Mouse (Mus musculus): ENCODE results near the gene Fitm2.

Fitm2 gene

DNA sequence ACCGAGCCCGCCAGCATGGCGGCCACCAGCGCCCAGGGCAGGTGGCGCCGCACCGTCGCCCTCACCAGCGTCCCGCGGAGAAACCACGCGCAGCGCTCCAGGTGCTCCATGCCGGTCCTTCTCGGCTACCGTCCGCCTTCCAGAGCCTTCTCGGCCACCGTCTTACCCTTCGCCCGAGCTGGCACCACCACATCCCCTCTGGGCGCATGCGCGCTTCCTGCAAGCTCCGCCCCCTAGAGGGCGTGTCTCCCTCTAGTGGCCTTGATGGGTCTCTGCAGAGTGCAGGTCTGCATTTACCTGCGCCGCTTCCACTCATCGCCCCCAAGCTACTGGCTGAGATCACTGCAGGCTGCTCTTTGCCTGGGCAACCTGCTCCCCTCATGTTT lies at the start of gene Fitm2:
Gene Fitm2 (minus strand): TSS at position 164 of the 386 bp plus-strand sequence.
- DNase-seq (ENCODE audit: low spot score), result peak; percentile 89

DNA sequence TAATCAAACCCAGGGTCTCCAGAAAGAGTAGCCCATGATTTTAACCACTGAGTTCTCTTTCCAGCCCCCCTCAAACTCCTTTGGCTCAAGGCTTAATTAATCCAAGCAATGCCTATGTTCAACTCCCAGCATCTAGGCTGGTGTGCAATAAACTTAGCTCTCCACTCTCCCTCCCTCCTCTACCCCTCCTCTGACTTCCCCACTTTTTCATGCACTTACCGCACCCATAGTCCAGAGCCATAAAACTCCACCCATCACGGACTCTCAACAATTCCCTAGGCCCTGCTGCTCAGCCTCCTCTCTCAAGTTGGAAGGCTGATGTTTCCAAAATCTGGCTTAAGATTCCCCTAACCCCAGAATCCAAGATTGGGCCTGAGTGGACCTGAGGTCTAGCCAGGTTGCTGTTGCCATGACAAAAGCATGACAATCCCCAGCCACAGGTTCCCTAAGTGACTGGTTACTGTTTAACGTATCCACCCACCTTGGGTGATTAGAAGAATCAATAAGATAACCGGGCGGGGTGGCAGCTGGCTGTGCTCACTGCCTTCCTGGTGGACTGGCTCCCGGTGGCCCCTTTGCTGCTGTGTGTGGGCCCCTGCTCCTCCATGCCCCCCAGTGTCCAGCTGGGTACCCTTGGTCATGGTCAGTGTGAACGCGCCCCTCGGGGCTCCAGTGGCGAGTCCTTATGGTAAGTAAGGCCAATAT lies 34.0 kb upstream of the Fitm2 start, which contains the start of gene Hnf4a:
Gene Hnf4a (plus strand): TSS at position 509 of the 705 bp plus-strand sequence.
- DNase-seq (ENCODE audit: low spot score), result no peak

DNA sequence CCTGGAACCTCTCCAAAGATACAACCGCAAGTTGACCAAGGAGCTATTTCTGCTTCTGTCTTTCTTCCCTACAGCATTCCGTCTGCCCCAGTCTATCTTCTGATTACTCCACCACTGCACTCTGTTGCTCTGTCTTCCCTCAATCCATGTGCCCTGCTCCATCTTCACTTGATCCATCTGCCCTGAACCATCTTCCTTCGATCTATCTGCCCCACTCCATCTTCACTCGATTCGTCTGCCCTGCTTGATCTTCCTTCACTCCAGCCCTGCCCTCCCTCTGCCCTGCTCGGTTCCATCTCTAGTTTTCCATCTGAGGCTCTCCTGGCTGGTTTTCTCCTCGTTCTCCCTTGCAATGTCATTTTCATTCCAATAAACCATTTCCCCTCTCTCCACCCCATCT lies 30.8 kb upstream of the Fitm2 start:
- DNase-seq (ENCODE audit: low spot score), result no peak

DNA sequence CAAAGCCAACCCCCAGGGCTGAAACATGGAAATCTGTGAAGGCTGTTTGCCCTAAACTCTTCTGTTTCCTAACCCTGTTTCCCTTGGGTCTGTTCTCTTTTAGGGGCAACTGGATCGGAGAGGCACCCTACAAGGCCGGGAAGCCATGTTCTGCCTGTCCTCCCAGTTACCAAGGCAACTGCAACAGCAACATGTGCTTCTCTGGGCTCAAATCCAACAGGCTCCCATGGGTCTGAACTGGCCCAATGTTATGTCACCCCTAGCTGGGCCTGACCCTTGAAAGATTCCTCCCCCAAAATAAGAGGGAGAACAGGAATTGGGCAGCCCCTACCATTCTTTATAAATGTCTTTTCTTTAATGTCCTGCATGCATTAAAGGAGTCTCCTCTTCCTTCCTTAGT lies 29.8 kb upstream of the Fitm2 start:
- DNase-seq (ENCODE audit: low spot score), result no peak

DNA sequence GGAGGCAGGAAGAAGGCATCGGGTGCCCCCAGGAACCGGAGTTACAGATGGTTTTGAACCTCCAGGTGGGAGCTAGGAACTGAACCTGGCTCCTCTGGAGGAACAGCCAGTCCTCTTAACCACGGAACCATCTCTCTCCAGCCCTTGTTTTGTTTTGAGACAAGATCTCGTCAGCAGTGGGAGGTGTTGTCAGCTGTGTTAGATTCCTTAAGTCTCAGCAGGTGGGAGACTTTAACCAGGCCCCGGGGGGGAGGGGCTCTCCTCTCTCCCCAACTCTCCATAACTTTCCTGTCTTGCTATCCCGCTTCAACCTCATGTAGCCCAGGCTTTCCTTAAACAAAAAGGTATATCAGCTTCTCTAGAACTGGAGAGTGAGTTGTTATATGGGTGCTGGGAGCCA lies 22.0 kb upstream of the Fitm2 start:
- no peak for DNase-seq (ENCODE audit: low spot score)

DNA sequence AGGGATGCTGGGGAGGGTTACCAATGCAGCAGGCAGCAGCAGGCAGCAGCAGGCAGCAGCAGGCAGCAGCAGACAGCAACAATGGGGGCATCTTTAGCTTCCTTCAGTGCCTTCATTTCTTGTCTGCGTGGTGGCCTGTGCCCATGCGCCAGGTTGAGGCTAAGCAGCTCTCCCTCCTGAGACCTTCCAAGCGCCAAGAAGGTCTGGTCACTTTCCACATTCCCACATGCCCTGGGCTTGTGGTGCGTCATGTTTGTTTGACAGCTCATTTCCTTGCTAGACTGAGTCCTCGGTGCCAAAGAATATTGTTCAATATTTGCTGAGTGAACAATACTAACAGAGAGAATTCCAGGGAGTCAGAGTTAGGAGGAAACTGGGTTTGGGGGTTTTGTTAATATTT lies 21.5 kb upstream of the Fitm2 start:
- no peak for DNase-seq (ENCODE audit: low spot score)

DNA sequence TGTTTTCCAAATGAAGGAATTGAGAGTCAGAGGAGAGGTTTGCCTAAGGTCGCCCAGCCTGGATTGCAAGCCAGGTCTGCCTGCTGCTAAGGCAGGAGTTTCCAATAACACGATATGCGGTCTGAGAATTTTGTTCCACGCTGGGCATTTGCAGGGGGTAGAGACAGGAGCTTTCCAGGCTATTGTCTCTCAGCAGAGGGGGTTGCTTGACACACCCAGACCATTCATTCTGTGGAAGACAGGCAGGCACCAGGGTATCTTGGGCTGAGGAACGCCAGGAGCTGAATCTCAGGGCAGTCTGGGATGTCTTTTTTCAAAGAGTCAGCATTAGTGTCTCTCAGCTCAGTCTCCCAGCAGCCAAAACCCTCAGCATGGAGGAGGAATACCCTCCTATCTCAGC lies 20.6 kb upstream of the Fitm2 start:
- no peak for DNase-seq (ENCODE audit: low spot score)

DNA sequence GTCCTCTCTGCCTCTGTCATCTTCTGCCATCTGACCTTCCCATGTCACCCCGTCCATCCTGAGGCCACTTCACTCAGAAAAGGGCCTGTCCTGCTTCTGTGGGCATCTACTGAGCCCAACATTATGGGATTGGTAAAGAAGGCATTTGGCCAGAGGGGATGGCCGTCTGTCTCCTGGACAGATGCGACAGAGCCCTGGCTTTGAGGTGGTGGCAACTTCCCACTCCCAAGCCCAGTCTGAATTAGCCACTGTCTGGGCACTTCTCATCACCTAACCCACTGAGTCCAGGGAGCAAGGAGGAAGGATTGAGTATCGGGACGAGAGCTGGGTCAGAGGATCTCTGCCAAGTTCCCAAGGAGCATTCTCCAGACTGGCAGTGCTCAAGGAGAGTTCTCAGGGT lies 19.6 kb upstream of the Fitm2 start, which contains the start of gene R3hdml:
Gene R3hdml (plus strand): TSS at position 301 of the 400 bp plus-strand sequence.
- DNase-seq (ENCODE audit: low spot score), result no peak

DNA sequence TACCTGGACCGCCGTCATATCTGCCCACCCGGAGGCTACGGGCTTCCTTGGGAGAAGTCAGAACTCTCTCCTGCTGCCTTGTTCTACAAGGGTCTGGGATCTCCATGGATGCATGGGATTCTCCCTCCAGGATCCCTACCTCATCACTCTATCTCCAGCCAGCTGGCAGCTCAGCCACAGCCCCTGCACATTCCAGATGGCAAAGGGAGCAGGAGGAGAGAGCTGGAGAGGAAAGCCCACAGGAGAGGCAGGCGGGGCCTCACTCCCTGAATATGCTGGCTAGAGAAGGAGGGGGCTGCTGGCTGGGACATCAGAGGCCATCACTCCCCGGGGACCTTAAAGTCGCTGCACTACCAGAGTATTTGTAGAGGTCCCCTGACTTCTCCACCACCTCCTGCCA lies 18.9 kb upstream of the Fitm2 start:
- DNase-seq (ENCODE audit: low spot score), result no peak

DNA sequence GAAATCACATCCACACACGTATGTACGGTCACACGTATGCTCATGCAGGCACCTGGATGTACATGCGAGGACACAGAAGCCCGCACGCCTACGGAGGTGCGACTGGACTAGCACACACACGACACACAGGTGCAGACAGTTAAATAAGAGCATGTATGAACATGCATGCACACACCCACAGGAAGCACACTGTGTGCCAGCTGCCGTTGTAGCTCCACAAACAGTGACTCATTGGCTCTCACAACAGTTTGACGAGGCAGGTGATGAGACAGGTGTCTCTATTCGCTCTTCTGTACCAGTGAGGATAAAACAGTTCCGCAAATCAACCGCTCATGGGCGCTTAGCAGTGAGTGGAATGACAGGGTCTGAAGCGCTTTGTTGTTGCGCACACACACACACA lies 18.2 kb upstream of the Fitm2 start:
- DNase-seq (ENCODE audit: low spot score), result no peak

DNA sequence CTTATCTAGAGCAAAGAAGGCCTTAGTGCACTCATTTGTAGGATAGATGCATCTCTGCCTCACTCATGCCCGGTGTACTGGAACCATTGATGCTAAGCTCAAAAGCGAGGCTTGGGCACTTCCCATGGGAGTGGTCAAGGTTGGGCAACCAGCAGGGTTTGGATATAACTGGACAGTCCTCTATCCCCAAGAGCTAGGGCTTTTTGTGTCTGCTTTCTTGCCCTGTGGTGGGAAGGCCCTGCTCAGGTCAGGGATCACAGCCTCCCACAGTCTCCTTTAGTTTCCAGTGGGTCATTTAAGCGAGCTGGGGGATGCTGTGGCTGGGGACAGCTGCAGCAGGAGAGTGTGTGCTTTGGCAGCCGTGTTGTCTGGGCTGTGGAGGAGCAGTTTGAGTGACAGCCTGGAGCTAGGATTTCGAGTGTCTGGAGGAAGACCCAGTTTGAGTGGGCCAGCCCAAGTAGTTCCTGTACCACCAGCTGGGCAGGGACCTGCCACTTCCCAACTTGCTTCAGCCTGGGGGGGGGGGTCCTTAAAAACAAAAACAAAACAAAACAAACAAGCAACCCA lies 17.4 kb upstream of the Fitm2 start:
- no peak for DNase-seq (ENCODE audit: low spot score)

DNA sequence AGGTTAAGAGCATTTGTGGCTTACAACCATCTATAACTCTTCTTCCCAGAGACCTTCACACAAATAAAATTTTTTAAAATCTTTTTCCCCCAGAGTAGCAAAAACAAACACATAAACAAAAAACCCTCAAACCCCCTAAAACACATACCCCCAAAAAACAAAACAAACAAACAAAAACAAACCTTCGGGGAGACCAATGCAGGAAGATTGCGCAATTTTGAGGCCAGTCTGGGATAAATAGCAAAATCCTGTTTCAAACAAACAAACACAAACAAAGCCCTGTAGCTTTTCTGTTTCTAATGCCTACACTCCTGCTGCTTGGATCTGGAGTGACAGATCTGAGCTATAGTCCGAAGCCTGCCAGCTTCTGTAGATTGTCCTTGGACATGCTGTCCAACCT lies 14.9 kb upstream of the Fitm2 start:
- no peak for DNase-seq (ENCODE audit: low spot score)

DNA sequence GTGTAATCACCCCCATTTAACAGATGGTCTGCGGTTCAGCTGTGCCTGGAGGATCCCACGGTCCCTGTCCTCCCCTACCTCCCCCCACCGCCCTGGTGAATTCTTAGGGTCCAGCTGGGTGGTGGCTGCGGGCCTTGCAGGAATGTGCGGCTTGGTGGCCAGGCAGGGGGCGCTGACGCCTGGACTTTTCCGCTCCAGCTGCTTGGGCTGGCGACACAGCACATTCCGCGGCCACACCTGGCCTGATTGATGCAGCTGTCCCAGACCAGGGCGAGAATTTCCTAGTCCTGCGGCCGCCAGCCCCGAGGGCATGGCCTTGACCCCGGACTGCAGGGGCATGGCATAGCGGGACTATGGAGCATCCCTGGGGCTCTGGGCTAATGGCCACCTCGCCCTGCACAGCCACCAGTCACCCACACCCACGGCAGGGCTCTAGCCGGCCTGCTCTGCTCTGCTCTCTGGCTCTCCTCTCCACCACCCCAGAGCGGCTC lies 9.2 kb upstream of the Fitm2 start:
- no peak for DNase-seq (ENCODE audit: low spot score)

DNA sequence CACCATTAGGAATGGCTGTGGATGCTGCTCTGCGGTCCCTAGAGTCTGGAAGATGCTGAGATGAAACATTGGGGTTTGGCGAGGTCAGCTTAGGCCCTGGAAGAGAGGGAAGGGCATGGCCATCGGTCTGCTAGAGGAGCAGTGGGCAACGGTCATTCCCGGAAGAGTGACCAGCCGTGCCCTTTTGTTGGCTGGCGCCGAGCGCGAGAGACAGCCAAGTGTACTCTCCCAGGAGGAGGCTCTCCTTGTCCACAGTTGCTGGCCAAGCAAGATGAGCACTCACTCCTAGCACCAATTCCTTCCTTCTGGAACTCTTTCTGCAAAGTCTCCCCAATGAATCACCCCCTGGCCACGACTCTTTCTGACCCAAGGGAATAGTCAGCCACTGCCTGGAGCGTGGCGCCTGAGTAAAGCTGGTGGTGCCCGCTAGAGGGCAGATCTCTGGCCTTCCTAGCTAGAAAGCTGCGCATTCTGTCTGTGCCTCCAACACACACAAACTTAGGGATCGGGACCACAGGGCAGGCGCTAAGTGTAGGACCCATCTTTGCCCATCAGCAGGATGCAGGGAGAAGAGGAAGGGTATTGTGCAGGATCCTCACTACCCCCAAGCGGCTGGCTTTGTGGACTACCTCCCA lies 7.9 kb upstream of the Fitm2 start:
- DNase-seq (ENCODE audit: low spot score), result no peak

DNA sequence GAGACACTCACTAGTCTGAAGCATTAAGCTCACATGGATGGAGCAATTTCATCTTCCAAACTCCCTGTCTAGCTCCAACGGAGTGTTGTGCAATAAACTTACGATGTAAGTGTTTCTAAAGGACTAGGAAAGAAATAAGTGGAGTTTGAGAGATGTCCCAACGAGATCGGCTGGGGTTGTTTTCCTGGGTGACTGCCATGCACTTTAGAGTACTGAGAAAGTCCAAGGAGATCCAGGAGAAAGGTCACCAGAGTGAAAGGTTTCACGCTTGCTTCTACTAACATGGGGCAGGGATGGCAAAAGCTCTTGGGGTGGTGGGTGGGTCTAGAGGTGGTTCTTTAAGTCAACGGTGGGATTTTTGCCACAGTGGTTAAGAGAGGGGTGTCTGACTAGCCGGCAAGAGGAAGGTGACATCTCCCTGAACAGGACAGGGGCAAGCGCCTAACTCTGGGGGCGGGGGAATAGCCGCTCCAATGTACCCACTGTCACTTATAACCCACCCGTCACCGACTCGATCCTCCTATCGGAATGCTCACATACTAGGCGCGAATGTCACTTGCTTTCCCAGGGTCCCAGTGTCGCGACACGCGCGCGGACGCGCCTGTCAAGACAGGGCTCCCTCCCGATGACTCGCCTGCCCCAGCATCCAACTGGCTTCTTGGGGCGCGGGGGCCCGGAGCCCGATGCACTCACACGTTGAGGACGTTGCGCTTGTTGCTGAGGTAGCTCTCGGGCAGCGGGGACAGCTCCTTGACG lies 541 bp downstream of the Fitm2 start:
- DNase-seq (ENCODE audit: low spot score), result no peak

DNA sequence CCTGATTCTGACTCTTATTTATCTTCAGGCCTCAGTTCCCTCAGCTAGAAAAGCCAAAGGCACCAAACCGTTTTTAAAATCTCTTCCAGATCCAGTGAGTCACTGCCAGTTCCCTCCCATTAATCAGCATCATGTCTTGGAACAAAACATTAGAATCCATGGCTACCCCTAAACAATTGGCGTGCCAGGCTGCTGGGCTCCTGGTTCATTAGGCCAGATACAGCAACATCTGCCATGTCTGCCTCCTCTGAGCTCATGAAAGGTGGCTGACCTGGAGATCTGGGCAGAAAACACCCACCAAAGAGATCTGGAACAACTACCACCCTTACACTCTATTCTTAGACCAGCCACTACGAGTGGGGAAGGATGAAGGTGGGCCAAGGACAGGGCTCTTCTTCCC lies 1.3 kb downstream of the Fitm2 start:
- no peak for DNase-seq (ENCODE audit: low spot score)

DNA sequence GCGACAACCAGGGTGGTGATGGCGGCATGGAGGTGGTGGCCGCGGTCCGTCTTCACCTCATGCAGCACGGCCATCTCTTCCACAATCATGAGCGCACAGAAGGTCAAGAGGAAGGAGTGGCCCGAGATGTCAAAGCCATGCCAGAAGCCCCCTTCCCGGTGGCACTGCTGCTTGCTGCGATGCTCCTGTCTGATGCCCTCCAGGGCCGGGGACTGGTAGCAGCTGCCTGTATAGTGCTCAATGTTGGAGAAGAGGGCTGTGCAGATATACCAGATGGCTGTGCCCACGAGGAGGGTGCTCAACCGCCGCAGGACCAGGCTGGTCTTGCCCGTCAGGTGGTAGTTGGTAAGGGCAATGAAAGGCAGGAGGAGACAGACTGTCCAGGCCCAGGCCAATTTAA lies 2.7 kb downstream of the Fitm2 start:
- no peak for DNase-seq (ENCODE audit: low spot score)

DNA sequence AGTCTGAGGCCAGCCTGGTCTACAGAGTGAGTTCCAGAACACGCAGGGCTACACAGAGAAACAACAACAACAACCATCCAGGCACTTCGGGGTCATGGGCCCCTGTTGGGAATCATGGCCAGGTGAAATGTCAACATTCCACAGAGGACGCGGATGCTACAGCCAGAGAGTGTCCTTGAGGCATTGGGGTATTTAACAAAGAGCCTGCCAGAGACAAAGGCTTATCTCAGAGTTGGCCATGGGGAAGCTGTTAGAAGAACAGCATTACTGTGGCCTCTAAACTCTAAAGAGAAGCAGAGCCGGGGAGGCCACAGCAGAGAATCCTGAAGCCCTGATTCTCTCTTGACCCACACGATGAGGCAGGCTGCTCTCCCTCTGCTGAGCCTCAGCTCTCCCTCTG lies 3.6 kb downstream of the Fitm2 start:
- no peak for DNase-seq (ENCODE audit: low spot score)

DNA sequence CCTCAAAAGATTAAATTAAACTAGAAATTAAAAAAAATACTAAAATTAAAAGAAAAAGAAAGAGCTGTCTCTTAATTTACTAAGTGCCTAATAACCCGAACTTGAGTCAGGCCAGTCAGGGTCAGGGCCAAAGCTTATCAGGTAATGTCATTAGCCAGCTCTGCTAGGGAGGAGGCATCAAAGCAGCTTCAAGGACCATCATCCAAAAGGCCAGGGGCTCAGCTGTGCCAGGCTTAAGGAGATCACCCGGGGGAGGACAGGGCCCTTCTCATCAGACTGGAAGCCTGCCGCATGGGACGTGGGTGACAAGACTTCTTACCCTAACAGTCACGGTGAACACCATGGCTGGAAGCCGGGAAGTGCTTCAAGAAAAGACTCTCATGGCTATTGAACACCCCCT lies 4.8 kb downstream of the Fitm2 start:
- DNase-seq (ENCODE audit: low spot score), result no peak

DNA sequence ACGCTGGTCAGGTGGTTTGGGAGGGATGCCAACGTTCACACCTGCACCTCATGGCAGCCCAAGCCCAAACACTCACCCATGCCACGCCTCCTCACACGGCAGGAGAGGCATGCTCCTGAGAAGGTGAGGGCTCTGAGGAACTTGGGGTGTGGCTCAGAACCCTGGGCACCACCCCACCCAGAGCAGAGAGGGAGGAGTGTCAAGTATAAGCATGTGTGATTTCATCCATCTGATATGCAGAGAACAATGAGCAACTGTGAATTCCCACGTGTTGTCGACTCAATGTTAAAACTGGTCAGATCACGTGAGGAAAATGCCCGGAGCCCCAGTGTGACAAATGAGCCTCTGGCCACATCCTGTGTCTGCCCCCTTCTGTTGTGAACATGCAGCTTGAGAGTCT lies 5.7 kb downstream of the Fitm2 start:
- DNase-seq (ENCODE audit: low spot score), result no peak

DNA sequence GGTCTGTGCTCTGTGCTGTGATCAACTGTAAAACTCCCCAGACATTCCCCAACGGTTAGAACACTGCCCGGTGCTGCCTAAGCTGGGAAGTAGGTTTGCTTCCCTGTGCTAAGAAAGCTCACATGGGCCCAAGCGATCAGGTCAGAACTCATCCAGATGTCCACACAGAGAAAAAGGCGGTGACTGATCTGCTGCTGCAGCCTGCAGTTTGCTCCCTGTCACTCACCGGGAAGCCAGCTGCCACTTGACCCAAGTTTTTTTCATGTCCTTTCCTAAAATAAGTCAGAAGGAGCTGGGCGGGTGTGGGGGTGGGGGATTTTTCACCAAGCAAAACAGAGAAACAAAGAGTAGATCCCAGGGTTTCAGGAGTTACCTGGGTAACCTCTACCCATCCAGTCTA lies 7.9 kb downstream of the Fitm2 start:
- DNase-seq (ENCODE audit: low spot score), result no peak

DNA sequence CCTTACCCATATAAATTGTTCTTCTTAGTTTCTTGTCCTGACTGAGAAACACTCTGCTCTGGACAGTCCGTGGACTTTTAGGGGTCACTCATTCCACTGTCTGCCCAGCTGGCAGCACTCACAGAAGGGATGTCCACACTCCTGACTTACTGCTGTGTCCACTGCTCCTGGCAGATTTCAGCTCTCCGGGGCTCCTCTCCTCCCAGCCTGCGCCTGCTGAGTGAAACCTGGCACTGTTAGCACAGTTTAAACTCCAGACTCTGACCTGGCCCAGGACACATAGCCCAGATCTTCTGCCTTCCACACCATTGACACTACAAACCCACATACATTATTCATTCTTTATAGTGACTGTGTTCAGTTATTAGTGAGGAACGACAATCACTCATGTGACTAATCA lies 8.4 kb downstream of the Fitm2 start:
- DNase-seq (ENCODE audit: low spot score), result no peak

DNA sequence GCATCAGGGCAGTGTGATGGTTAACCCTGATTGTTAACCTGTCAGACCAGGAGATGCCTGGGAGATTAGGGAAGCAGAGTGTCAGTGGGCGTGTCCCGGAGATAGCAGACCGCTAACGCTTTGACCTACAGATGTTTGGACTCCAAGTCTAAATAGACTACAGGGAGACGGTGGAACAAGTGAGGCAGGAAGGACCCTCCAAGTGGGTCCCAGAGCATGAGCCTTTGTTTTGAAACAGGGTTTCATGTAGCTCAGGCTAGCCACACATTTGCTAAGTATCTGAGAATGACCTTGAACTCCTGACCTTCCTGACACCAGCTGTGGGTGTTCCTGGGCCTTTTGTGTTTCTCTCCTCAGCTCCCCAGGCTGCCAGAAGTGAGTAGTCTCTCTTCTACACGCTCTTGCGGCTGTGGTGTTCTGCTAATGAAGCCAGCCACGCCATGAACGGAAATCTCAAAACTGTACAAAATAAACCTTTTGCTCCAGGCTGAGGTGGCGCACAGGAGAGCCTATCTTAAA lies 9.1 kb downstream of the Fitm2 start:
- no peak for DNase-seq (ENCODE audit: low spot score)
